Mouse (Mus musculus) forebrain, postnatal 0 days (tissue): Measurements from ENCODE around the gene Mgea5. TPM values are rescaled to one million over a fixed set of nuclear protein-coding genes. Genes with fewer than 3 reads are reported as not detected.

ENCODE experiments used
- ATAC-seq: fragments of 200-750 bp; cut with Nextera tagmentation; 2 replicates; pipeline ENCODE4 v1.8.0; 2017; ENCODE audit warnings: mild to moderate bottlenecking, moderate library complexity
- DNase-seq: peaks from one replicate; pipeline ENCODE4 v3.0.0-alpha.2; 2015
- H3K27ac ChIP-seq: fragments of 300-500 bp; sonication (generic); 2 replicates; pipeline ENCODE4 v1.5.1; 2014; ENCODE audit warnings: low read depth, mild to moderate bottlenecking, antibody characterized with exemption, low read length, moderate library complexity, mixed read lengths
- H3K27me3 ChIP-seq: fragments of 300-500 bp; sonication (generic); 2 replicates; pipeline ENCODE4 v1.6.1; 2014; ENCODE audit warnings: mild to moderate bottlenecking, low read length, mixed read lengths; ENCODE audit not compliant: insufficient read depth
- H3K36me3 ChIP-seq: fragments of 300-500 bp; sonication (generic); 2 replicates; pipeline ENCODE4 v1.6.1; 2014; ENCODE audit warnings: mild to moderate bottlenecking, moderate library complexity; ENCODE audit not compliant: insufficient read depth
- H3K4me1 ChIP-seq: fragments of 300-500 bp; sonication (generic); 2 replicates; pipeline ENCODE4 v1.6.1; 2014; ENCODE audit warnings: antibody characterized with exemption; ENCODE audit not compliant: insufficient read depth
- H3K4me2 ChIP-seq: fragments of 300-500 bp; sonication (generic); 2 replicates; pipeline ENCODE4 v1.6.1; 2014; ENCODE audit warnings: low read depth, mild to moderate bottlenecking, moderate library complexity
- H3K4me3 ChIP-seq: fragments of 300-500 bp; sonication (generic); 2 replicates; pipeline ENCODE4 v1.5.1; 2014; ENCODE audit warnings: low read depth, low read length, mixed read lengths
- H3K9ac ChIP-seq: fragments of 300-500 bp; sonication (generic); 2 replicates; pipeline ENCODE4 v1.6.1; 2014; ENCODE audit warnings: mild to moderate bottlenecking
- H3K9me3 ChIP-seq: fragments of 300-500 bp; sonication (generic); 2 replicates; pipeline ENCODE4 v1.6.1; 2016; ENCODE audit warnings: low read length
- CTCF ChIP-seq: sonication (generic); IDR thresholded peaks from 2 replicates; pipeline ENCODE4 v1.5.1; 2016; ENCODE audit warnings: antibody characterized with exemption, control low read depth, low read depth
- WGBS: fragments of 180-500 bp; shearing (Covaris S2); extraction: QIAGEN DNeasy Blood & Tissue Kit; methylation state at CpG from one replicate; pipeline ENCODE4 v1.1.7; 2014; 5-methylcytosine and 5-hydroxymethylcytosine counted together
- polyA plus RNA-seq: library from polyadenylated mRNA; unstranded; fragments of >200 nt; fragmentation: Nextera tagmentation; extraction: Ambion mirVana; gene quantifications from 2 replicates; pipeline ENCODE4 v1.2.1, GENCODE M21; 2015
- total RNA-seq: library from RNA; depleted of rRNA; stranded (reverse); fragments of >200 nt; gene quantifications from 2 replicates; pipeline ENCODE4 v1.2.3, GENCODE M21; 2014

Mgea5 gene
- total and polyA plus RNA-seq, 2 experiments from 2014 or later, result 67.8 to 247 TPM

DNA sequence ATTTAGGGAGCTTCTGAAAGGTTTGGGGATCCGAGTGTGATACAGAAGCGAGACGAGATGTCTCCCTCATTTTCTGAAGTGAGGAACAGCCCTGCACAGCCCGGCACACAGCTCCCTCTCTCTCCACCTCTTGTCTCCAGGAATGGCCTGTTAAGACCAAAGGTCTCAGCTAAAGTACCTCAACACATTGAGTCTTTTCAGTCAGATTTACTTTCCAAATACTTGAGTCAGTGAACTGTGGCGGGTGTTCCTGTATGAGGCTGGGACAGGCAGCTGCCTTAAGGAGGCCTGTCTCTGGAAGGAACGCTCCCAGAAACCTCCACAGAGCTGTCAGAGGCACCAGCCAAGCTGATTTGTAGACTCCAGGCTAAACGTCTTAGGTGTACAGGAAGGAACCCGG lies 33.1 kb upstream of the Mgea5 start:
- no peak overlapping the region for H3K27ac ChIP-seq
- ATAC-seq (no peak), DNase-seq (no peak)
- TF ChIP-seq CTCF, result no peak
- no peaks in the 10 kb centered on the region for H3K9me3 ChIP-seq
- no peak overlapping the region for H3K9ac ChIP-seq
- peak overlapping the region; percentile 90; the same call in 1 of the 2 replicates for H3K4me2 ChIP-seq
- H3K4me3 ChIP-seq, result no peak overlapping the region
- H3K36me3 ChIP-seq, result peaks cover 3% of the 10 kb centered on the region; the same call in 1 of the 2 replicates
- 24% methylated on average over 8 of the region's 8 CpGs for WGBS
- no peaks in the 10 kb centered on the region for H3K27me3 ChIP-seq
- H3K4me1 ChIP-seq, result 0 out of 2 replicates have a peak, but pooled peaks cover 23% of the 10 kb centered on the region

DNA sequence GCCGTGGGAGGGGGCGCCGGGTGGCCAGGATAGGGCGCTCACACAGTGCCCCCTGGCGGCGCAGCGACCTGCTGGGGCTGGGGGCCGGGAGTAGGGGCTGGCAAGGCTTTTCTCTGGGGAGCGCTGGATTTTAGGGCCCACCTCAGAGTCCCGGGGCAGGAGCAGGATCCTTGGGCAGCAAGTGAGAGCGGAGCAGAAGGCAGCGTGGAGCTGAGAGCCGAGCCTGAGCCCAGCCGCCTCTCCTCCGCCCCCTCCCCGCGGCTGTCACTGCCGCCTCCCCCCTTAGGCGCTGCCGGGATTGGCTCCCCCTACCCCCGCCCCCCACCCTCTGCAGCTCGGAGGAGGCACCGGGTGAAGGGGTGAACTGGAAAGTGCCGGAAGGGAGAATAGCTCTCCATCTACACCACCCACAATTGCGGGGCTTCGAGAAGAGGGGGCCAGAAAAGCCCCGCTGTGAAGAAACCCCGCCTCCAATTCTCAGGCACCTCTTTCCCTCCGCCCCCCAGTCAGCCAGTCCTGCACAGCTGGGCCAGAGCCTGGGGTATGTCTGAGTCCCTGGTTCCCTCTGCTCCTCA lies 32.3 kb upstream of the Mgea5 start, which contains the start of gene Kcnip2:
TSS of gene Kcnip2 (minus strand) at position 231 of the 575 bp plus-strand sequence.
- peak within 1 kb of the TSS; percentile 29; the same call in 1 of the 2 replicates for H3K27ac ChIP-seq
- H3K27me3 ChIP-seq, result no peaks in the 10 kb centered on the region
- peak; percentile 63 for TF ChIP-seq CTCF
- peak within 1 kb of the TSS; percentile 55 for H3K9ac ChIP-seq
- 0 out of 2 replicates have a peak, but pooled peaks cover 20% of the 10 kb centered on the region for H3K4me1 ChIP-seq
- H3K4me3 ChIP-seq, result peak within 1 kb of the TSS; percentile 49
- peak; percentile 59 for DNase-seq
- 4% methylated on average over 20 of the region's 29 CpGs for WGBS
- peaks cover 3% of the 10 kb centered on the region; the same call in 1 of the 2 replicates for H3K36me3 ChIP-seq
- no peaks in the 10 kb centered on the region for H3K9me3 ChIP-seq
- ATAC-seq, result peak; percentile 76
- H3K4me2 ChIP-seq, result peak within 1 kb of the TSS; percentile 90

DNA sequence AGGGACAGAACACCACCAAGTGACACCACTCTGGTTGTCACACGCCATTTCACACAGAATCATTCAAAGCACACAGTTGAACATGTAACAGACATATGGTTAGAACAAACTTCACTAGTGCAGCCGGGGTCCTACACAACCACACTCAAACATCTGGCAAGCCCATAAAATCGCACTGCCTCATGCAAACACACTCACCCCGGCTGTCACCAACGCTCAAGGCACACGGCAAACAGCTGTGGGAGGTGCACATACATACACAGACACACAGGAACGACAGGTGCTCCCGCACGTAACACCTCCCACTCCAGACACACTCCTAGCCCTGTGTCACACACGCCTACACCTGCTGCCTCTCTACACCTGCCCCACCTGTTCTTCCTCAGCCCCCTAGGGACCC lies 31.5 kb upstream of the Mgea5 start:
- WGBS, result 59% methylated on average over 10 of the region's 10 CpGs
- DNase-seq (peak; percentile 29), ATAC-seq (peak; percentile 2; the same call in 1 of the 2 replicates)
- H3K36me3 ChIP-seq, result peaks cover 3% of the 10 kb centered on the region; the same call in 1 of the 2 replicates
- peak overlapping the region; percentile 55 for H3K9ac ChIP-seq
- no peak for TF ChIP-seq CTCF
- no peaks in the 10 kb centered on the region for H3K9me3 ChIP-seq
- peak overlapping the region; percentile 49 for H3K4me3 ChIP-seq
- H3K4me2 ChIP-seq, result peak overlapping the region; percentile 90
- H3K27me3 ChIP-seq, result no peaks in the 10 kb centered on the region
- no peak overlapping the region for H3K27ac ChIP-seq
- 0 out of 2 replicates have a peak, but pooled peaks cover 20% of the 10 kb centered on the region for H3K4me1 ChIP-seq

DNA sequence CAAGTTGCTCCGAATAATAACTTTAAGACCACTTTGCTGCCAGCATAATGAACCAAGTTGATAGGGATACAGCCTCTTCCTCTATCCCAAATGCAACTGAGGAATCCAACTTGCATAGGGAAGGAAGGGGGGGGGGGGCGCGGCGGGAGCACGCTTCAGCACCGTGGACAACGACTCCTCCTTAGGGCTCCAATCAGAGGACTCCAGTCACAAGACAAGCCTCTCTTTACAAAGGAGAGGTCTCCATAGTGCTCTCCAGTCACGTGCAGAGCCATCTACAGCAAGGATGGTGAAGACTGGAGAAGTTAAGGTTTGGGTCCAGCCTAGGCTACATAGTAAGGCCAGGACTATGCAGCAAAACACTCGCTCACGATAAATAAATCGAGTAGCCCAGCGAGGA lies 30.2 kb upstream of the Mgea5 start:
- Histone ChIP-seq H3K27me3 (no peaks in the 10 kb centered on the region), H3K9ac (no peak overlapping the region), H3K9me3 (no peaks in the 10 kb centered on the region), H3K4me1 (0 out of 2 replicates have a peak, but pooled peaks cover 20% of the 10 kb centered on the region), H3K4me2 (peak overlapping the region; percentile 51; the same call in 1 of the 2 replicates), H3K27ac (no peak overlapping the region), H3K36me3 (peaks cover 3% of the 10 kb centered on the region; the same call in 1 of the 2 replicates), H3K4me3 (no peak overlapping the region)
- WGBS, result 10% methylated on average over 12 of the region's 12 CpGs
- no peak for DNase-seq
- no peak for TF ChIP-seq CTCF
- no peak for ATAC-seq

DNA sequence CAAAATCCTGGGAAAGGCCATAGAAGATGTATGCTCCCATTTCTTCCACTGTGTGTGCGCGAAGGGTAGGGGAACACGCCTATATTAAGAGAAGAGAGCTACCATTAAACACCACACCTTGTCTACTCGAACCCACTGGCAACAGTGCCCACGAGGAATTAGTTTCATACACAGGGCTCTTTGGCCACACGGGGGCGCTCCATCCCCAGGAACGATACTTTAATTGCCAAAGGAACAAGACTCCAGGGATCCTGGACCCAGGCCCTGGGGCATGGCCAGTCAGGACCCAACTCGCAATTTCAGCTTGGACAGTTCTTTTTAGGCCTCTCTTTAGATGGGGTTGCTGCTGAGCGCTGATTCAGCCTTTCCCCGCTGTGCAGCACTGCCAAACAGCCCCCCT lies 29.6 kb upstream of the Mgea5 start:
- DNase-seq, result peak; percentile 91
- H3K4me1 ChIP-seq, result 0 out of 2 replicates have a peak, but pooled peaks cover 20% of the 10 kb centered on the region
- no peaks in the 10 kb centered on the region for H3K27me3 ChIP-seq
- TF ChIP-seq CTCF, result peak; percentile 87
- H3K4me3 ChIP-seq, result peak overlapping the region; percentile 27; the same call in 1 of the 2 replicates
- no peak overlapping the region for H3K9ac ChIP-seq
- no peak overlapping the region for H3K27ac ChIP-seq
- peak overlapping the region; percentile 51 for H3K4me2 ChIP-seq
- ATAC-seq, result peak; percentile 46
- WGBS, result 5% methylated on average over 11 of the region's 11 CpGs
- H3K9me3 ChIP-seq, result no peaks in the 10 kb centered on the region
- H3K36me3 ChIP-seq, result peaks cover 1% of the 10 kb centered on the region; the same call in 1 of the 2 replicates

DNA sequence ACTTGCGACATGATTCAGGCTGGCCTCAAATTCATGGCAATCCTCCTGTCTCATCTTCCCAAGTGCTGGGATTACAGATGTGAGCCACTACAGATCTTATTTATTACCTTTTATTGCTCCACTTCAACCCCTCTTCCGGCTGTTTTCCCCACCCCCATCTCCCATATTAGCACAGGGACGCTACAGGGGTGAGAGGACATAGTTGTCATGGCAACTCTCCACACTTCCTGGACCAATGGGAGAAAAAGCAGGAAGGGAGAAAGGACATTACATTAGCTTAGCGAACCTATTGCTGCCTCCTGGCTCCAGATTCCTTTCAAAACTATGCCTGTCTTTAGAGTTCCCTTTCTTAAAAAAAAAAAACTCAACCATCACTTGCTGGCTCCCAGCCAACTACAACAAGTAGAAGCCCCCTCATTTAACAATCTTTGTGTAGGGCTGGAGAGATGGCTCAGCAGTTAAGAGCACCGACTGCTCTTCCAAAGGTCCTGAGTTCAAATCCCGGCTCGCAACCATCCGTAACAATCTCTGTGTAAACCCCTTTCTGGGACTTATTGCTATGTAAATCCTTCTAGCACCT lies 29.1 kb upstream of the Mgea5 start:
- H3K4me3 ChIP-seq, result peak overlapping the region; percentile 27
- TF ChIP-seq CTCF, result no peak
- no peaks in the 10 kb centered on the region for H3K36me3 ChIP-seq
- no peaks in the 10 kb centered on the region for H3K9me3 ChIP-seq
- peak overlapping the region; percentile 51 for H3K4me2 ChIP-seq
- no peaks in the 10 kb centered on the region for H3K27me3 ChIP-seq
- H3K9ac ChIP-seq, result peak overlapping the region; percentile 31; the same call in 1 of the 2 replicates
- ATAC-seq (0 out of 2 replicates have a peak, but pooled peaks have one; percentile 21), DNase-seq (no peak)
- 0 out of 2 replicates have a peak, but pooled peaks cover 20% of the 10 kb centered on the region for H3K4me1 ChIP-seq
- no peak overlapping the region for H3K27ac ChIP-seq
- WGBS, result 14% methylated on average over 8 of the region's 8 CpGs

DNA sequence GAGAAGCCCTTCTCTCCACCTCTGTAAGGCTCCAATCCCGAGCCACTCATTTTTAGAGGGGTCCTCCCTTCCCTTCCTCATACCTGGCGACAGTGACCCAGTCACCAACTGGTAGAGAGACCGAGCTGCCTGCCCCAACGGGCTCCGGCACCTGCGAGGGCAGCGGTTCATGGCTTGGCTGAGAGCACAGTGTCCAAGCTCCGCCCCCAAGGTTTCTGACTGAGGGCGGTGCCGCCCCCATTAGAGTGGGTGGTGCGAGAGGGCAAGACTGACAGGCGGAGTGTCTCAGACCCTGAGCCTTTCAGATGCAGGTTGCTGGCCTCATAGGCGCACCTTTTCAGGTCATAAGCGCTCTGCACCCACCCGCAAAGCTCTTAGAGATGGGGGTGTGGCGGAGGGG lies 28.5 kb upstream of the Mgea5 start:
- peak overlapping the region; percentile 27 for H3K4me3 ChIP-seq
- DNase-seq (no peak), ATAC-seq (no peak)
- no peaks in the 10 kb centered on the region for H3K27me3 ChIP-seq
- WGBS, result 1% methylated on average over 16 of the region's 16 CpGs
- H3K9ac ChIP-seq, result peak overlapping the region; percentile 31; the same call in 1 of the 2 replicates
- H3K9me3 ChIP-seq, result no peaks in the 10 kb centered on the region
- peak overlapping the region; percentile 51 for H3K4me2 ChIP-seq
- no peak for TF ChIP-seq CTCF
- no peaks in the 10 kb centered on the region for H3K36me3 ChIP-seq
- 0 out of 2 replicates have a peak, but pooled peaks cover 20% of the 10 kb centered on the region for H3K4me1 ChIP-seq
- no peak overlapping the region for H3K27ac ChIP-seq
